Mouse (Mus musculus): ENCODE data around the gene Gli1. TPM values are rescaled to one million over a fixed set of nuclear protein-coding genes. Genes with fewer than 3 reads are reported as not detected.

The Gli1 gene
- polyA plus RNA-seq, 1 experiment from 2014 or later = 9.2 TPM

- no peak overlapping the region for H3K9ac ChIP-seq (ENCODE audit: low read depth, low read length)
- no peak overlapping the region for H3K27ac ChIP-seq (ENCODE audit: low read depth, low read length)
- WGBS = 87% methylated on average over 6 of the region's 6 CpGs
- peaks cover 48% of the 10 kb centered on the region for H3K36me3 ChIP-seq (ENCODE audit: control insufficient read depth, insufficient read depth, low read length)
- no peak for ATAC-seq (ENCODE audit: low FRiP score, low TSS enrichment)
- no peaks in the 10 kb centered on the region for H3K27me3 ChIP-seq (ENCODE audit: control insufficient read depth, insufficient read depth, low read length)
- no peak overlapping the region for H3K4me2 ChIP-seq (replicated peaks; ENCODE audit: low read depth, low read length)
- no peaks in the 10 kb centered on the region for H3K9me3 ChIP-seq (ENCODE audit: control insufficient read depth, low read length)
- peaks cover 16% of the 10 kb centered on the region for H3K4me1 ChIP-seq (ENCODE audit: control insufficient read depth, insufficient read depth, low read length)
- H3K4me3 ChIP-seq (ENCODE audit: low read length) = no peak overlapping the region
Observed at GRCm38 (mm10) chr10:127292987-127293538, 48.7 kb downstream of the Gli1 start.

DNA sequence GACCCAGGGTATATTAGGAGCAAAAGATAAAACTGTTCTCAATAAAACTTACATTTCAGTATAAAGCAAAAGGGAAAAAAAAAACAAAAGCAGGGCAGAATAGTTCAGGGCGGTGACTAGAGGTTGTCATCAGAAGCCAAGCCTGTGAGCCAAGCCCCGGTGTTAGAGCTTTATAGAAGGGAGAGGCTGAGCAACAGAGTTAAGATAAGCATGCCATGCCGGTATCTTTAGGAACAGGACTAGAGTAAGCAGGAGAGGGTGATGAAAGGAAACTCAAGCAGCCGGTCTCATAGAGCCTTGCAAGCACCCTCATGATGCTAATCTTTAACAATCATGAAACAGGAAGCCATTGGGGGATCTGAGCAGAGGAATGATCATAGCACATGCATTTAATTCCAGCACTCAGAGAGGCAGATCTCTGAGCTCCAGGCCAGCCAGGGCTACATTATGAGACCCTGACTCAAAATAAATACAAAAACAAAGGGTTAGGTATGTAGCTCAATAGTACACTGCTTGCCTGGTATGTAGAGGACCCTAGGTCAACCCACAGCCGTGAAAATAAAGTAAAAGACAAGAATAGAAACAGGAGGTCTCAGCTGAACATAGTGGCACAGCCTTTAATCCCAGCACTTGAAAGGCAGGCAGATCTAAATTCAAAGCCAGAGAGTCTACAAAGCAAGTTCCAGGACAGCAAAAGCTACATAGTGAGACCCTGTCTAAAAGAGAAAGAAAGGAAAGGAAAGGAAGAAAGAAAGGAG lies 49.7 kb downstream of the Gli1 start:
- 54% methylated on average over 5 of the region's 5 CpGs for WGBS
- Histone ChIP-seq H3K36me3 (ENCODE audit: control insufficient read depth, insufficient read depth, low read length) (peaks cover 42% of the 10 kb centered on the region), H3K9me3 (ENCODE audit: control insufficient read depth, low read length) (no peaks in the 10 kb centered on the region), H3K27ac (ENCODE audit: low read depth, low read length) (no peak overlapping the region), H3K27me3 (ENCODE audit: control insufficient read depth, insufficient read depth, low read length) (no peaks in the 10 kb centered on the region), H3K4me3 (ENCODE audit: low read length) (peak overlapping the region; percentile 62), H3K9ac (ENCODE audit: low read depth, low read length) (peak overlapping the region; percentile 65), H3K4me2 (replicated peaks; ENCODE audit: low read depth, low read length) (peak overlapping the region; percentile 90), H3K4me1 (ENCODE audit: control insufficient read depth, insufficient read depth, low read length) (peaks cover 24% of the 10 kb centered on the region)
- ATAC-seq (ENCODE audit: low FRiP score, low TSS enrichment) = no peak

GRCm38 (mm10) chr10:127290930-127291880 lies 50.6 kb downstream of the Gli1 start:
- peak overlapping the region; percentile 65 for H3K9ac ChIP-seq (ENCODE audit: low read depth, low read length)
- H3K36me3 ChIP-seq (ENCODE audit: control insufficient read depth, insufficient read depth, low read length) = peaks cover 43% of the 10 kb centered on the region
- no peaks in the 10 kb centered on the region for H3K9me3 ChIP-seq (ENCODE audit: control insufficient read depth, low read length)
- 3% methylated on average over 19 of the region's 19 CpGs for WGBS
- peak overlapping the region; percentile 90 for H3K4me2 ChIP-seq (replicated peaks; ENCODE audit: low read depth, low read length)
- peak overlapping the region; percentile 62 for H3K4me3 ChIP-seq (ENCODE audit: low read length)
- H3K27me3 ChIP-seq (ENCODE audit: control insufficient read depth, insufficient read depth, low read length) = no peaks in the 10 kb centered on the region
- H3K27ac ChIP-seq (ENCODE audit: low read depth, low read length) = peak overlapping the region; percentile 90
- peaks cover 32% of the 10 kb centered on the region for H3K4me1 ChIP-seq (ENCODE audit: control insufficient read depth, insufficient read depth, low read length)
- peak; percentile 37 for ATAC-seq (ENCODE audit: low FRiP score, low TSS enrichment)

GRCm38 (mm10) chr10:127290307-127290929 lies 51.4 kb downstream of the Gli1 start:
- Histone ChIP-seq H3K27ac (ENCODE audit: low read depth, low read length) (peak overlapping the region; percentile 98), H3K4me2 (replicated peaks; ENCODE audit: low read depth, low read length) (peak overlapping the region; percentile 90), H3K4me1 (ENCODE audit: control insufficient read depth, insufficient read depth, low read length) (peaks cover 38% of the 10 kb centered on the region), H3K27me3 (ENCODE audit: control insufficient read depth, insufficient read depth, low read length) (no peaks in the 10 kb centered on the region), H3K9me3 (ENCODE audit: control insufficient read depth, low read length) (no peaks in the 10 kb centered on the region), H3K4me3 (ENCODE audit: low read length) (peak overlapping the region; percentile 62), H3K9ac (ENCODE audit: low read depth, low read length) (peak overlapping the region; percentile 65), H3K36me3 (ENCODE audit: control insufficient read depth, insufficient read depth, low read length) (peaks cover 43% of the 10 kb centered on the region)
- ATAC-seq (ENCODE audit: low FRiP score, low TSS enrichment) = peak; percentile 91
- 0% methylated on average over 36 of the region's 47 CpGs for WGBS

GRCm38 (mm10) chr10:127289573-127290191 lies 52.1 kb downstream of the Gli1 start:
- Histone ChIP-seq H3K4me1 (ENCODE audit: control insufficient read depth, insufficient read depth, low read length) (peaks cover 39% of the 10 kb centered on the region), H3K9me3 (ENCODE audit: control insufficient read depth, low read length) (no peaks in the 10 kb centered on the region), H3K36me3 (ENCODE audit: control insufficient read depth, insufficient read depth, low read length) (peaks cover 43% of the 10 kb centered on the region), H3K9ac (ENCODE audit: low read depth, low read length) (peak overlapping the region; percentile 38; the same call in 1 of the 2 replicates), H3K27me3 (ENCODE audit: control insufficient read depth, insufficient read depth, low read length) (no peaks in the 10 kb centered on the region), H3K27ac (ENCODE audit: low read depth, low read length) (peak overlapping the region; percentile 98), H3K4me2 (replicated peaks; ENCODE audit: low read depth, low read length) (peak overlapping the region; percentile 90), H3K4me3 (ENCODE audit: low read length) (peak overlapping the region; percentile 62)
- 2% methylated on average over 15 of the region's 15 CpGs for WGBS
- no peak for ATAC-seq (ENCODE audit: low FRiP score, low TSS enrichment)

DNA sequence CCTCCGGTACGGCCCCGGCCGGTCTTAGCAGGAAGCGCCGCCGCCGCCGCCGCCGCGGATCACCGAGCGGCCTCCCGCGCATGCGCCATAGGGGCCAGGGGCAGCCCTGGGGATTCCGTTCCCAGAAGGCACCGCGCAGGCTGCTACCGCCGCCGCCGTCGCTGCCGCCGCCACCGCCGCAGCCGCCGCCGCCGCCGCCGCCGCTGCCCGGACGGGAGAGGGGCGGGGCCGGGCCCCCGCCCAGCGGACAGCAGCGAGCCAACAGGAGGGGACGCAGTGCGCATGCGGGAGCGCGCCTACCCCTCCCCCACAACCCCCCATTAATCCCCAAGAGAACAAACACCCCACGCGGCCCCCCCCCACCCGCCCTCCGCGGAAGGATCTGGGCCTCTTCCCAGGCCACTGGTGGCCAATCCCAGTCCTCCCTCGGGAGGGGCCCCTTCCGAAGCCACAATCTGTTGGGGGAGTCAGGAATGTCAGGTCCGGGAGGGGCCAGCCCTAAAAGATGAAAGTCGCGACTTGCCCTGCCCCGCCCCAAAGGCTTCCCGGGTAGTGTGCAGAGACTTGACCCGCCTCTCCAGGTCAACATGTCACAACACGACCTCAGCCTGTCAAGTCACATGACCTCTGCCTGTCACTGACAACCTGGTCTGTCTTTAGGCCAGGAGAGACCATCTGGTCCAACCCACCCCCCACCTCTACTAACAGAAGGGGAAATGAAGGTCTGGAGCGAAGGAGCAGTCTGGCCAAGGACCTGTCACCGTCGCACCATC lies 52.8 kb downstream of the Gli1 start, which contains the start of gene Mbd6:
Mbd6 (minus strand) TSS at position 219 of the 773 bp plus-strand sequence.
- H3K4me3 ChIP-seq (ENCODE audit: low read length) = peak within 1 kb of the TSS; percentile 62
- peak; percentile 18 for ATAC-seq (ENCODE audit: low FRiP score, low TSS enrichment)
- H3K4me2 ChIP-seq (replicated peaks; ENCODE audit: low read depth, low read length) = peak within 1 kb of the TSS; percentile 90
- peaks cover 39% of the 10 kb centered on the region for H3K4me1 ChIP-seq (ENCODE audit: control insufficient read depth, insufficient read depth, low read length)
- H3K9ac ChIP-seq (ENCODE audit: low read depth, low read length) = peak within 1 kb of the TSS; percentile 83
- H3K36me3 ChIP-seq (ENCODE audit: control insufficient read depth, insufficient read depth, low read length) = peaks cover 43% of the 10 kb centered on the region
- H3K27me3 ChIP-seq (ENCODE audit: control insufficient read depth, insufficient read depth, low read length) = no peaks in the 10 kb centered on the region
- under 1% methylated on average over 23 of the region's 65 CpGs for WGBS
- peak within 1 kb of the TSS; percentile 98 for H3K27ac ChIP-seq (ENCODE audit: low read depth, low read length)
- H3K9me3 ChIP-seq (ENCODE audit: control insufficient read depth, low read length) = no peaks in the 10 kb centered on the region

DNA sequence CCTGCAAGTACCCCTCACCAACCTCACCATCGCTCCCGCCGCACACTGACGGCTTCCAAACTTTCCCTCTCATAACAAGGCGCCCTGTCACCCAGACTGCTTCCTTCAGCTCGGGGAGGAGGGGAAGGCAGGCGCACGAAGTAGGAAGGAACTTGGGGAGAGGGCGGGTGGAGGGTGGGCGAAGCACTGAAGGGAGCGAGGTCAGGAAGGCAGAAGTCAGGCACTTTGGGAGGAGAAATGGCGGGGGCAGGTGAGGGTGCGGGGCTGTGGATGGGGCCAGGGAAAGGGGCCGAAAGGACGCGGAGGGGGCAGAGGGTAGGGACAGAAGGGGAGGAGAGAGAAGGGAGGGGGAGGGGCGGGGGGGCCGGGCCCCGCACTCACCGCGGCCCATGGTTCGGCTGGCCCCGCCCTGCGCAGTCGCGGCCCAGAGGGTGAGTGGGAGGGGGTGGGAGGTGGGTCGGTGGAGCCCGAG lies 53.4 kb downstream of the Gli1 start:
- H3K9ac ChIP-seq (ENCODE audit: low read depth, low read length) = peak overlapping the region; percentile 83
- H3K27me3 ChIP-seq (ENCODE audit: control insufficient read depth, insufficient read depth, low read length) = no peaks in the 10 kb centered on the region
- H3K27ac ChIP-seq (ENCODE audit: low read depth, low read length) = peak overlapping the region; percentile 98
- peak overlapping the region; percentile 62 for H3K4me3 ChIP-seq (ENCODE audit: low read length)
- peak; percentile 28 for ATAC-seq (ENCODE audit: low FRiP score, low TSS enrichment)
- H3K4me1 ChIP-seq (ENCODE audit: control insufficient read depth, insufficient read depth, low read length) = peaks cover 39% of the 10 kb centered on the region
- peaks cover 43% of the 10 kb centered on the region for H3K36me3 ChIP-seq (ENCODE audit: control insufficient read depth, insufficient read depth, low read length)
- H3K4me2 ChIP-seq (replicated peaks; ENCODE audit: low read depth, low read length) = peak overlapping the region; percentile 90
- WGBS = under 1% methylated on average over 22 of the region's 28 CpGs
- H3K9me3 ChIP-seq (ENCODE audit: control insufficient read depth, low read length) = no peaks in the 10 kb centered on the region

All from kidney, embryonic 14.5 days (tissue).